Mouse (Mus musculus) brown adipose tissue, adult 24 weeks (tissue): ENCODE data around the gene Ube3b. TPM values are rescaled to one million over a fixed set of nuclear protein-coding genes. Genes with fewer than 3 reads are reported as not detected.

Experiments used
- H3K27ac ChIP-seq: fragments of 200-500 bp; replicated peaks from 2 replicates; pipeline ENCODE4 v1.5.1; 2012; ENCODE audit warnings: low read depth, mild to moderate bottlenecking, low read length
- H3K4me1 ChIP-seq: fragments of 200-500 bp; 2 replicates; pipeline ENCODE4 v1.6.1; 2012; ENCODE audit warnings: low read length, mixed read lengths; ENCODE audit not compliant: control insufficient read depth, insufficient read depth, insufficient read length
- H3K4me3 ChIP-seq: fragments of 200-500 bp; 2 replicates; pipeline ENCODE4 v1.5.1; 2012; ENCODE audit warnings: low read depth, mild to moderate bottlenecking, low read length, moderate library complexity; ENCODE audit not compliant: insufficient read depth
- polyA plus RNA-seq: library from polyadenylated mRNA; stranded (reverse); fragments of >200 nt; gene quantifications from 2 replicates; pipeline ENCODE4 v1.2.4, GENCODE M21; 2012; ENCODE audit not compliant: missing spikeins, insufficient read depth, insufficient read length

Ube3b gene
- polyA plus RNA-seq, 1 experiment, result 51.4 TPM

- H3K4me3 ChIP-seq, result no peak overlapping the region
- no peak overlapping the region for H3K27ac ChIP-seq
- H3K4me1 ChIP-seq, result no peaks in the 10 kb centered on the region
Measured at GRCm38 (mm10) chr5:114393169-114393568, 12.8 kb downstream of the Ube3b start.

GRCm38 (mm10) chr5:114406592-114406991 is 26.2 kb downstream of the Ube3b start:
- Histone ChIP-seq H3K27ac (no peak overlapping the region), H3K4me1 (no peaks in the 10 kb centered on the region), H3K4me3 (no peak overlapping the region)

- Histone ChIP-seq H3K27ac (no peak overlapping the region), H3K4me1 (no peaks in the 10 kb centered on the region), H3K4me3 (no peak overlapping the region)
Measured at GRCm38 (mm10) chr5:114407269-114407668, 26.9 kb downstream of the Ube3b start.

GRCm38 (mm10) chr5:114407810-114408209 is 27.4 kb downstream of the Ube3b start:
- Histone ChIP-seq H3K4me3 (no peak overlapping the region), H3K4me1 (no peaks in the 10 kb centered on the region)

GRCm38 (mm10) chr5:114408846-114409245 is 28.4 kb downstream of the Ube3b start:
- no peak overlapping the region for H3K4me3 ChIP-seq
- no peaks in the 10 kb centered on the region for H3K4me1 ChIP-seq
- H3K27ac ChIP-seq, result no peak overlapping the region

More at GRCm38 (mm10) chr5:114407810-114408209, 27.4 kb downstream of the Ube3b start:
- H3K27ac ChIP-seq, result no peak overlapping the region

- H3K27ac ChIP-seq, result no peak overlapping the region
- H3K4me1 ChIP-seq, result no peaks in the 10 kb centered on the region
Measured at GRCm38 (mm10) chr5:114410429-114410828, 30.0 kb downstream of the Ube3b start.

GRCm38 (mm10) chr5:114412361-114412998 is 32.1 kb downstream of the Ube3b start:
- H3K27ac ChIP-seq, result no peak overlapping the region
- no peaks in the 10 kb centered on the region for H3K4me1 ChIP-seq
- H3K4me3 ChIP-seq, result no peak overlapping the region

More at GRCm38 (mm10) chr5:114410429-114410828, 30.0 kb downstream of the Ube3b start:
- no peak overlapping the region for H3K4me3 ChIP-seq

GRCm38 (mm10) chr5:114413067-114413735 is 32.8 kb downstream of the Ube3b start:
- no peak overlapping the region for H3K27ac ChIP-seq
- H3K4me3 ChIP-seq, result no peak overlapping the region
- H3K4me1 ChIP-seq, result no peaks in the 10 kb centered on the region

GRCm38 (mm10) chr5:114415606-114416005 is 35.2 kb downstream of the Ube3b start:
- no peak overlapping the region for H3K27ac ChIP-seq
- no peaks in the 10 kb centered on the region for H3K4me1 ChIP-seq
- H3K4me3 ChIP-seq, result no peak overlapping the region

GRCm38 (mm10) chr5:114416855-114417254 is 36.4 kb downstream of the Ube3b start:
- H3K27ac ChIP-seq, result no peak overlapping the region
- no peaks in the 10 kb centered on the region for H3K4me1 ChIP-seq
- no peak overlapping the region for H3K4me3 ChIP-seq

GRCm38 (mm10) chr5:114418541-114418940 is 38.1 kb downstream of the Ube3b start:
- H3K4me3 ChIP-seq, result no peak overlapping the region
- H3K27ac ChIP-seq, result no peak overlapping the region

GRCm38 (mm10) chr5:114421561-114422298 is 41.3 kb downstream of the Ube3b start:
- no peaks in the 10 kb centered on the region for H3K4me1 ChIP-seq
- no peak overlapping the region for H3K4me3 ChIP-seq
- no peak overlapping the region for H3K27ac ChIP-seq

More at GRCm38 (mm10) chr5:114418541-114418940, 38.1 kb downstream of the Ube3b start:
- no peaks in the 10 kb centered on the region for H3K4me1 ChIP-seq

GRCm38 (mm10) chr5:114422591-114422990 is 42.2 kb downstream of the Ube3b start:
- Histone ChIP-seq H3K27ac (no peak overlapping the region), H3K4me3 (no peak overlapping the region), H3K4me1 (no peaks in the 10 kb centered on the region)

- H3K4me1 ChIP-seq, result no peaks in the 10 kb centered on the region
- H3K27ac ChIP-seq, result no peak overlapping the region
- H3K4me3 ChIP-seq, result no peak overlapping the region
Measured at GRCm38 (mm10) chr5:114423961-114424360, 43.6 kb downstream of the Ube3b start.

- Histone ChIP-seq H3K4me1 (no peaks in the 10 kb centered on the region), H3K4me3 (no peak overlapping the region), H3K27ac (no peak overlapping the region)
Measured at GRCm38 (mm10) chr5:114426732-114427131, 46.3 kb downstream of the Ube3b start.
